Mouse (Mus musculus) right cerebral cortex, postnatal 14 days (tissue): ENCODE data around the gene Fam71e1.

Source experiments
- DNase-seq: peaks from one replicate; pipeline ENCODE4 v3.0.0; 2022

Fam71e1 gene

DNA sequence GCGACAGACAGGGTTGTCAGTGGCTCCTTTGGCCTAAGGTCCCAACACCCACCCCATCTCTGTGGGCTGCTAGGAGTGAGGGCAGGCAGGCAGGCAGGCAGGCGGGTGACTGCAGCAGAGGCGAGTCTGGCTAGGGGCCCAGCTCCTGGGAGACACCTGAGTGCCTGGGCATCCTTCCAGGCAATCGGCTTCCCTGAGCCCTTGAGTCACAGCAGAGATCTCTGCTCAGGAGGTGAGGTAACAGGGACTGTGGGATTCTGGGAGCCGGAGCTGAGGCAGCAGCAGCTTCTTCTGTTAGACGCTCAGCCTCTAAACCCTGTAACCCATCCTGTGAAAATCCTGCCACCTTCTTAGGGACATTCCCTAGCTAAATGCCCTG lies 40.2 kb downstream of the Fam71e1 start:
- DNase-seq, result peak; percentile 52

GRCm38 (mm10) chr7:44537009-44537408 lies 40.6 kb downstream of the Fam71e1 start:
- no peak for DNase-seq

GRCm38 (mm10) chr7:44537496-44537895 lies 41.1 kb downstream of the Fam71e1 start:
- no peak for DNase-seq

DNA sequence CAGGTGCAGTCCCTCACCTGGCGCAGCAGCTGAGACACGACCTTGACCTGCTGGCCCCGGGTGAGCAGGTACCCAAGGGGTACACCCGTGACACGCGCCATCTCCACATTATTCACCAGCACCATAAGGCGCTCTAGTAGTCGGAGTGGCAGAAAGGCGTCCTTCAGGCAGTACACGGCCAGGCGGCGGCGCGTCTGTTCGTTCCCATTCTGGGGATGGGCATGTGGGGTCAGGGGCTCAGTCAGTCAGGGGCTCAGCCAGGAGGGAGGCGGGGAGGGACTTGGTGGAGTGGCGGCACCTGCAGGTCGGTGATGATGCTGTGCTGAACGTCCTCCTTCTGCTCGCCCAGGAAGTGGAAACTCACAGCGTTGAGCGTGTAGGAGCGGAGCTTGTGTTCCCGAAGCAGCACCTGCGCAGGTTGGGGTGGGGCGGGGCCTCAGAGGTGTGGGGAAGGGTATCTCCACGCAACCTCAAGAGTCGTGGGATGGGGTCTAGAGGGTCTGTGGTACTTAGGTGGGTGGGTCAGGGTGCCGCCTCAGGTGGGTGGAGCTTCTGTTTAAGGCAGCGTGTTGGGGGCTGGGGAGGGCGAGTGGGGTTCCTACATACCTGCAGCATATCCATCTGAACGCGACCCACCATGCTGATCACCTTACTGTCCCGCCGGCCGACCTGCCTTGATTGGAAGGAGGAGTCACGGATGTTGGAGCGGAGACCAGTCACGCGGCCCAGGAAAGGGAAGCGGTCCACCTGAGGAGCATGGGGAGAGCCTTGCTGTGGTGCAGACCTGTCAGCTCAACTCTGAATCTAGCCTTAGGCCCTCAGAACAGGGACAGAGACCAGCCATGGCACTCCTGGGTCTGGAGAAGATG lies 42.6 kb downstream of the Fam71e1 start:
- DNase-seq, result no peak

- no peak for DNase-seq
Observed at GRCm38 (mm10) chr7:44542555-44542954, 46.2 kb downstream of the Fam71e1 start.

- no peak for DNase-seq
Observed at GRCm38 (mm10) chr7:44543071-44543470, 46.7 kb downstream of the Fam71e1 start.

- DNase-seq, result no peak
Observed at GRCm38 (mm10) chr7:44546274-44546673, 49.9 kb downstream of the Fam71e1 start.

DNA sequence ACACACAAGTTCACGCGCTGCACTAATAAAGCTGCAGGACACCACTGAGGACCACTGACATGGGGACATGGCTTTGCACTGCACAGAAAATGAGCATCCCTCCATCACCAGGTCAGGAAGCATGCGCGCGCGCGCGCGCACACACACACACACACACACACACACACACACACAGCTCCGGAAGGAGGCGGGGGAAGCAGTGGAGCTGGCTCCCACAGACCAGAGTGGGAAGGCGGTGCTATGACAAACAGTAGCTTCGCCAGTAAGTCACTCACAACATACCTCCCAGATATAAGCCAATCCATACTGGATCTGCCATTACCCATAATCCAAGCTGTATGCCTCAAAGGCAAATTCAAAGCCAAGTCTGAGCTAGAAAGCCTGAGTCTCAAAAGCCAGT lies 50.7 kb downstream of the Fam71e1 start:
- DNase-seq, result no peak

DNA sequence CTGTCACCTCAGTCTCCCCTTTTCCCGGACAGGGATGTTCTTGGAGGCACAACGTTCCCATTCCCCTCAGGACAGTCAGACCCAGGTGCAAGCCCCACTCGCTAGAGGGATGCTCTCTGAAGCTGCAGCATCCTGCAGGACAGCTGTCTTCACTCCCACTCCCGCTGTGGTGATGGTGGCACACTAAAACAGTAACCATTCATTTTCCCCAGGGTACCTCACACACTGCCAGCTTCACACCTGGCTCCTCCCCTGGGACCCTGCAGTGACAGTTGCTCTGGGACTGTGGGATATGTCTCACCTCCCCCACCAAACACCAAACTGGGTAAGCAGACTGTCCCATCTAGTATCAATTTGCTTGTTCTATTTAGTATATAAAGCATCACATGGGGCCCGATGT lies 51.3 kb downstream of the Fam71e1 start:
- no peak for DNase-seq

- peak; percentile 99 for DNase-seq
Observed at GRCm38 (mm10) chr7:44548497-44549087, 52.2 kb downstream of the Fam71e1 start, which contains the start of gene Pold1. TSS of gene Pold1 (minus strand) at chr7:44548849.

- DNase-seq, result no peak
Observed at GRCm38 (mm10) chr7:44549621-44550408, 53.4 kb downstream of the Fam71e1 start.

GRCm38 (mm10) chr7:44550409-44550678 lies 54.0 kb downstream of the Fam71e1 start:
- no peak for DNase-seq
